Mouse (Mus musculus) forebrain, embryonic 14.5 days (tissue): ENCODE results near the gene Nprl2. TPM values are rescaled to one million over a fixed set of nuclear protein-coding genes. Genes with fewer than 3 reads are reported as not detected.
A peak's percentile ranks its signal among the peaks of the same experiment; 100 is the strongest.

Experiments used
- ATAC-seq: fragments of 200-750 bp; cut with Nextera tagmentation; 2 replicates; pipeline ENCODE4 v1.8.0; 2017; ENCODE audit warnings: mild to moderate bottlenecking, moderate library complexity
- DNase-seq: peaks from one replicate; pipeline ENCODE4 v3.0.0-alpha.2; 2015; ENCODE audit warnings: low spot score
- H3K27ac ChIP-seq: fragments of 300-500 bp; sonication (generic); 2 replicates; pipeline ENCODE4 v1.5.1; 2014; ENCODE audit warnings: low read depth, mild to moderate bottlenecking, control low read depth, low read length, moderate library complexity
- H3K27me3 ChIP-seq: fragments of 300-500 bp; sonication (generic); replicated peaks from 2 replicates; pipeline ENCODE4 v1.6.1; 2014; ENCODE audit warnings: low read length, control low read depth, mixed read lengths; ENCODE audit not compliant: control insufficient read depth, insufficient read depth
- H3K36me3 ChIP-seq: fragments of 300-500 bp; sonication (generic); 2 replicates; pipeline ENCODE4 v1.6.1; 2014; ENCODE audit warnings: low read length, control low read depth; ENCODE audit not compliant: control insufficient read depth, insufficient read depth
- H3K4me1 ChIP-seq: fragments of 300-500 bp; sonication (generic); 2 replicates; pipeline ENCODE4 v1.6.1; 2014; ENCODE audit warnings: antibody characterized with exemption, low read length, control low read depth; ENCODE audit not compliant: control insufficient read depth, insufficient read depth
- H3K4me2 ChIP-seq: fragments of 300-500 bp; sonication (generic); 2 replicates; pipeline ENCODE4 v1.6.1; 2014; ENCODE audit warnings: mild to moderate bottlenecking, control low read depth, low read length
- H3K4me3 ChIP-seq: fragments of 300-500 bp; sonication (generic); 2 replicates; pipeline ENCODE4 v1.5.1; 2014; ENCODE audit warnings: low read depth, low read length, control low read depth
- H3K9ac ChIP-seq: fragments of 300-500 bp; sonication (generic); 2 replicates; pipeline ENCODE4 v1.6.1; 2014; ENCODE audit warnings: mild to moderate bottlenecking, low read length, control low read depth, moderate library complexity
- H3K9me3 ChIP-seq: fragments of 300-500 bp; sonication (generic); replicated peaks from 2 replicates; pipeline ENCODE4 v1.6.1; 2016; ENCODE audit warnings: low read length, control low read depth, mixed read lengths; ENCODE audit not compliant: control insufficient read depth
- WGBS: fragments of 180-500 bp; shearing (Covaris S2); extraction: QIAGEN DNeasy Blood & Tissue Kit; methylation state at CpG from one replicate; pipeline ENCODE4 v1.1.7; 2014; 5-methylcytosine and 5-hydroxymethylcytosine counted together
- polyA plus RNA-seq: library from polyadenylated mRNA; unstranded; fragments of >200 nt; fragmentation: Nextera tagmentation; extraction: Ambion mirVana; gene quantifications from 2 replicates; pipeline ENCODE4 v1.2.1, GENCODE M21; 2014

The Nprl2 gene
- polyA plus RNA-seq, 1 experiment from 2014 or later, result 83.8 TPM

- WGBS, result 4% methylated on average over 43 of the region's 44 CpGs
- Histone ChIP-seq H3K9ac (peak overlapping the region; percentile 21; the same call in 1 of the 2 replicates), H3K27me3 (peaks cover 19% of the 10 kb centered on the region), H3K4me3 (peak overlapping the region; percentile 22), H3K4me2 (peak overlapping the region; percentile 43), H3K36me3 (no peaks in the 10 kb centered on the region), H3K27ac (no peak overlapping the region), H3K4me1 (peaks cover 12% of the 10 kb centered on the region; the same call in 1 of the 2 replicates), H3K9me3 (no peaks in the 10 kb centered on the region)
- peak; percentile 55 for ATAC-seq
- no peak for DNase-seq
Measured at GRCm38 (mm10) chr9:107526198-107527026, 15.6 kb upstream of the Nprl2 start.

- Histone ChIP-seq H3K9ac (peak within 1 kb of the TSS; percentile 88), H3K4me3 (peak within 1 kb of the TSS; percentile 97), H3K4me2 (peak within 1 kb of the TSS; percentile 100), H3K27ac (peak within 1 kb of the TSS; percentile 58; the same call in 1 of the 2 replicates), H3K9me3 (no peaks in the 10 kb centered on the region), H3K4me1 (peaks cover 22% of the 10 kb centered on the region), H3K27me3 (no peaks in the 10 kb centered on the region), H3K36me3 (peaks cover 24% of the 10 kb centered on the region)
- DNase-seq, result peak; percentile 99
- under 1% methylated on average over 45 of the region's 48 CpGs for WGBS
- ATAC-seq, result peak; percentile 99
Measured at GRCm38 (mm10) chr9:107533791-107534407, 8.1 kb upstream of the Nprl2 start, which contains the start of gene Tmem115. Tmem115 (plus strand) TSS chr9:107533945.

GRCm38 (mm10) chr9:107534408-107535202 lies 7.4 kb upstream of the Nprl2 start:
- DNase-seq, result no peak
- WGBS, result under 1% methylated on average over 40 of the region's 40 CpGs
- H3K27me3 ChIP-seq, result no peaks in the 10 kb centered on the region

GRCm38 (mm10) chr9:107538231-107538630 lies 3.8 kb upstream of the Nprl2 start:
- Histone ChIP-seq H3K9ac (no peak overlapping the region), H3K4me2 (no peak overlapping the region), H3K27ac (no peak overlapping the region), H3K4me1 (peaks cover 35% of the 10 kb centered on the region), H3K27me3 (no peaks in the 10 kb centered on the region), H3K9me3 (no peaks in the 10 kb centered on the region), H3K36me3 (peaks cover 40% of the 10 kb centered on the region), H3K4me3 (no peak overlapping the region)
- WGBS, result 90% methylated on average over 7 of the region's 7 CpGs
- no peak for DNase-seq
- no peak for ATAC-seq

More at GRCm38 (mm10) chr9:107534408-107535202, 7.4 kb upstream of the Nprl2 start:
- Histone ChIP-seq H3K36me3 (peaks cover 31% of the 10 kb centered on the region), H3K4me1 (peaks cover 22% of the 10 kb centered on the region), H3K9ac (peak overlapping the region; percentile 88), H3K27ac (0 out of 2 replicates have a peak overlapping the region, but pooled peaks have one; percentile 58), H3K4me3 (peak overlapping the region; percentile 97), H3K4me2 (peak overlapping the region; percentile 100), H3K9me3 (no peaks in the 10 kb centered on the region)
- ATAC-seq, result peak; percentile 18

- Histone ChIP-seq H3K36me3 (peaks cover 40% of the 10 kb centered on the region), H3K27me3 (no peaks in the 10 kb centered on the region), H3K9ac (no peak overlapping the region), H3K27ac (no peak overlapping the region), H3K9me3 (no peaks in the 10 kb centered on the region), H3K4me1 (peaks cover 35% of the 10 kb centered on the region), H3K4me2 (no peak overlapping the region), H3K4me3 (no peak overlapping the region)
- ATAC-seq (no peak), DNase-seq (no peak)
- 90% methylated on average over 3 of the region's 3 CpGs for WGBS
Measured at GRCm38 (mm10) chr9:107538711-107539110, 3.3 kb upstream of the Nprl2 start.

GRCm38 (mm10) chr9:107539940-107540339 lies 2.1 kb upstream of the Nprl2 start:
- Histone ChIP-seq H3K4me1 (peaks cover 35% of the 10 kb centered on the region), H3K9ac (no peak overlapping the region), H3K27ac (no peak overlapping the region), H3K27me3 (no peaks in the 10 kb centered on the region), H3K4me2 (no peak overlapping the region), H3K9me3 (no peaks in the 10 kb centered on the region), H3K36me3 (peaks cover 52% of the 10 kb centered on the region), H3K4me3 (no peak overlapping the region)
- DNase-seq, result no peak
- ATAC-seq, result no peak
- 96% methylated on average over 8 of the region's 8 CpGs for WGBS

- 87% methylated on average over 4 of the region's 4 CpGs for WGBS
- H3K36me3 ChIP-seq, result peaks cover 52% of the 10 kb centered on the region
- H3K27me3 ChIP-seq, result no peaks in the 10 kb centered on the region
- H3K9me3 ChIP-seq, result no peaks in the 10 kb centered on the region
- H3K27ac ChIP-seq, result no peak overlapping the region
- no peak for DNase-seq
- 0 out of 2 replicates have a peak overlapping the region, but pooled peaks have one; percentile 62 for H3K4me3 ChIP-seq
- H3K4me1 ChIP-seq, result peaks cover 32% of the 10 kb centered on the region
- H3K4me2 ChIP-seq, result 0 out of 2 replicates have a peak overlapping the region, but pooled peaks have one; percentile 95
- no peak overlapping the region for H3K9ac ChIP-seq
- no peak for ATAC-seq
Measured at GRCm38 (mm10) chr9:107540420-107540819, 1.6 kb upstream of the Nprl2 start.

GRCm38 (mm10) chr9:107541005-107541404 lies 1.0 kb upstream of the Nprl2 start:
- Histone ChIP-seq H3K9me3 (no peaks in the 10 kb centered on the region), H3K36me3 (peaks cover 52% of the 10 kb centered on the region), H3K9ac (peak overlapping the region; percentile 69), H3K4me2 (peak overlapping the region; percentile 95), H3K27me3 (no peaks in the 10 kb centered on the region), H3K27ac (no peak overlapping the region), H3K4me1 (peaks cover 26% of the 10 kb centered on the region), H3K4me3 (peak overlapping the region; percentile 62)
- no peak for ATAC-seq
- whole genome bisulfite sequencing, result 44% methylated on average over 10 of the region's 10 CpGs
- DNase-seq, result no peak
